Mouse (Mus musculus) forebrain, embryonic 12.5 days (tissue): ENCODE measurements around the gene Ankrd44. TPM values are rescaled to one million over a fixed set of nuclear protein-coding genes. Genes with fewer than 3 reads are reported as not detected.

Source experiments
- ATAC-seq: fragments of 200-750 bp; cut with Nextera tagmentation; 2 replicates; pipeline ENCODE4 v1.8.0; 2017; ENCODE audit warnings: moderate TSS enrichment; ENCODE audit not compliant: low FRiP score
- H3K27ac ChIP-seq: fragments of 300-500 bp; sonication (generic); 2 replicates; pipeline ENCODE4 v1.5.1; 2016; ENCODE audit warnings: mild to moderate bottlenecking
- H3K27me3 ChIP-seq: fragments of 300-500 bp; sonication (generic); 2 replicates; pipeline ENCODE4 v1.6.1; 2016; ENCODE audit warnings: mild to moderate bottlenecking
- H3K36me3 ChIP-seq: fragments of 300-500 bp; sonication (generic); replicated peaks from 2 replicates; pipeline ENCODE4 v1.6.1; 2016; ENCODE audit warnings: mild to moderate bottlenecking
- H3K4me1 ChIP-seq: fragments of 300-500 bp; sonication (generic); 2 replicates; pipeline ENCODE4 v1.6.1; 2016
- H3K4me2 ChIP-seq: fragments of 300-500 bp; sonication (generic); 2 replicates; pipeline ENCODE4 v1.6.1; 2016; ENCODE audit warnings: mild to moderate bottlenecking, moderate library complexity
- H3K4me3 ChIP-seq: fragments of 300-500 bp; sonication (generic); replicated peaks from 2 replicates; pipeline ENCODE4 v1.5.1; 2016; ENCODE audit warnings: mild to moderate bottlenecking
- H3K9ac ChIP-seq: fragments of 300-500 bp; sonication (generic); 2 replicates; pipeline ENCODE4 v1.6.1; 2016; ENCODE audit warnings: mild to moderate bottlenecking
- H3K9me3 ChIP-seq: fragments of 300-500 bp; sonication (generic); 2 replicates; pipeline ENCODE4 v1.6.1; 2016
- WGBS: fragments of 180-500 bp; shearing (Covaris S2); methylation state at CpG from one replicate; pipeline ENCODE4 v1.1.7; 2016; 5-methylcytosine and 5-hydroxymethylcytosine counted together
- polyA plus RNA-seq: library from polyadenylated mRNA; unstranded; fragments of >200 nt; fragmentation: Nextera tagmentation; extraction: Ambion mirVana; gene quantifications from 2 replicates; pipeline ENCODE4 v1.2.1, GENCODE M21; 2016

The Ankrd44 gene
- polyA plus RNA-seq, 1 experiment from 2014 or later: 21.6 TPM

- WGBS: 50% methylated on average over 11 of the region's 11 CpGs
- Histone ChIP-seq H3K4me2 (no peak overlapping the region), H3K27ac (no peak overlapping the region), H3K9ac (no peak overlapping the region), H3K4me1 (peaks cover 15% of the 10 kb centered on the region), H3K27me3 (peaks cover 3% of the 10 kb centered on the region; the same call in 1 of the 2 replicates), H3K36me3 (no peaks in the 10 kb centered on the region), H3K9me3 (no peaks in the 10 kb centered on the region), H3K4me3 (no peak overlapping the region)
- peak; percentile 71; the same call in 1 of the 2 replicates for ATAC-seq
Observed at GRCm38 (mm10) chr1:54853311-54854000, 72.7 kb downstream of the Ankrd44 start.

GRCm38 (mm10) chr1:54851610-54852009 lies 74.6 kb downstream of the Ankrd44 start:
- Histone ChIP-seq H3K27me3 (peaks cover 3% of the 10 kb centered on the region; the same call in 1 of the 2 replicates), H3K4me2 (no peak overlapping the region), H3K9me3 (no peaks in the 10 kb centered on the region), H3K9ac (no peak overlapping the region), H3K4me1 (peaks cover 15% of the 10 kb centered on the region), H3K36me3 (no peaks in the 10 kb centered on the region), H3K4me3 (no peak overlapping the region), H3K27ac (no peak overlapping the region)
- 80% methylated on average over 9 of the region's 9 CpGs for WGBS
- ATAC-seq: no peak

GRCm38 (mm10) chr1:54850077-54850476 lies 76.1 kb downstream of the Ankrd44 start:
- Histone ChIP-seq H3K4me3 (no peak overlapping the region), H3K36me3 (no peaks in the 10 kb centered on the region), H3K27me3 (peaks cover under 1% of the 10 kb centered on the region; the same call in 1 of the 2 replicates), H3K4me1 (peaks cover 15% of the 10 kb centered on the region), H3K9me3 (no peaks in the 10 kb centered on the region), H3K4me2 (no peak overlapping the region), H3K27ac (no peak overlapping the region), H3K9ac (no peak overlapping the region)
- 61% methylated on average over 8 of the region's 8 CpGs for WGBS
- no peak for ATAC-seq

- no peak for ATAC-seq
- no peaks in the 10 kb centered on the region for H3K9me3 ChIP-seq
- no peak overlapping the region for H3K27ac ChIP-seq
- no peak overlapping the region for H3K9ac ChIP-seq
- no peaks in the 10 kb centered on the region for H3K27me3 ChIP-seq
- WGBS: 95% methylated on average over 1 of the region's 1 CpGs
- no peak overlapping the region for H3K4me3 ChIP-seq
- peaks cover 5% of the 10 kb centered on the region; the same call in 1 of the 2 replicates for H3K4me1 ChIP-seq
- no peaks in the 10 kb centered on the region for H3K36me3 ChIP-seq
- H3K4me2 ChIP-seq: no peak overlapping the region
Observed at GRCm38 (mm10) chr1:54847238-54847637, 78.9 kb downstream of the Ankrd44 start.

GRCm38 (mm10) chr1:54846346-54847000 lies 79.7 kb downstream of the Ankrd44 start:
- 85% methylated on average over 5 of the region's 5 CpGs for WGBS
- no peaks in the 10 kb centered on the region for H3K36me3 ChIP-seq
- no peak overlapping the region for H3K9ac ChIP-seq
- no peaks in the 10 kb centered on the region for H3K27me3 ChIP-seq
- no peaks in the 10 kb centered on the region for H3K9me3 ChIP-seq
- H3K4me3 ChIP-seq: no peak overlapping the region
- H3K27ac ChIP-seq: no peak overlapping the region
- no peak overlapping the region for H3K4me2 ChIP-seq
- no peak for ATAC-seq
- H3K4me1 ChIP-seq: peaks cover 5% of the 10 kb centered on the region; the same call in 1 of the 2 replicates

- Histone ChIP-seq H3K27me3 (no peaks in the 10 kb centered on the region), H3K9me3 (no peaks in the 10 kb centered on the region), H3K4me1 (no peaks in the 10 kb centered on the region), H3K36me3 (no peaks in the 10 kb centered on the region), H3K4me2 (no peak overlapping the region), H3K27ac (no peak overlapping the region), H3K9ac (no peak overlapping the region), H3K4me3 (no peak overlapping the region)
- 74% methylated on average over 1 of the region's 1 CpGs for WGBS
- no peak for ATAC-seq
Observed at GRCm38 (mm10) chr1:54844361-54844760, 81.8 kb downstream of the Ankrd44 start.

- 85% methylated on average over 7 of the region's 7 CpGs for WGBS
- H3K4me1 ChIP-seq: no peaks in the 10 kb centered on the region
- H3K9ac ChIP-seq: no peak overlapping the region
- no peak overlapping the region for H3K4me2 ChIP-seq
- H3K27me3 ChIP-seq: no peaks in the 10 kb centered on the region
- no peak overlapping the region for H3K4me3 ChIP-seq
- H3K9me3 ChIP-seq: no peaks in the 10 kb centered on the region
- no peaks in the 10 kb centered on the region for H3K36me3 ChIP-seq
- no peak for ATAC-seq
- no peak overlapping the region for H3K27ac ChIP-seq
Observed at GRCm38 (mm10) chr1:54842765-54843461, 83.3 kb downstream of the Ankrd44 start.

GRCm38 (mm10) chr1:54841788-54842187 lies 84.4 kb downstream of the Ankrd44 start:
- H3K9me3 ChIP-seq: no peaks in the 10 kb centered on the region
- no peak overlapping the region for H3K9ac ChIP-seq
- H3K36me3 ChIP-seq: no peaks in the 10 kb centered on the region
- no peak overlapping the region for H3K4me3 ChIP-seq
- no peaks in the 10 kb centered on the region for H3K27me3 ChIP-seq
- ATAC-seq: no peak
- H3K4me2 ChIP-seq: no peak overlapping the region
- no peaks in the 10 kb centered on the region for H3K4me1 ChIP-seq
- H3K27ac ChIP-seq: no peak overlapping the region
- 54% methylated on average over 5 of the region's 5 CpGs for WGBS

- Histone ChIP-seq H3K9ac (no peak overlapping the region), H3K4me2 (no peak overlapping the region), H3K4me1 (no peaks in the 10 kb centered on the region), H3K9me3 (no peaks in the 10 kb centered on the region), H3K36me3 (no peaks in the 10 kb centered on the region), H3K27ac (no peak overlapping the region), H3K4me3 (no peak overlapping the region), H3K27me3 (no peaks in the 10 kb centered on the region)
- 92% methylated on average over 2 of the region's 2 CpGs for WGBS
- ATAC-seq: no peak
Observed at GRCm38 (mm10) chr1:54840040-54840439, 86.1 kb downstream of the Ankrd44 start.

GRCm38 (mm10) chr1:54838486-54838805 lies 87.7 kb downstream of the Ankrd44 start:
- no peaks in the 10 kb centered on the region for H3K9me3 ChIP-seq
- ATAC-seq: no peak
- no peak overlapping the region for H3K4me2 ChIP-seq
- no peak overlapping the region for H3K4me3 ChIP-seq
- no peaks in the 10 kb centered on the region for H3K36me3 ChIP-seq
- no peaks in the 10 kb centered on the region for H3K27me3 ChIP-seq
- H3K4me1 ChIP-seq: no peaks in the 10 kb centered on the region; the same call in 1 of the 2 replicates
- H3K27ac ChIP-seq: no peak overlapping the region
- 88% methylated on average over 6 of the region's 6 CpGs for WGBS
- H3K9ac ChIP-seq: no peak overlapping the region

- Histone ChIP-seq H3K4me1 (no peaks in the 10 kb centered on the region; the same call in 1 of the 2 replicates), H3K27me3 (no peaks in the 10 kb centered on the region), H3K27ac (no peak overlapping the region), H3K36me3 (no peaks in the 10 kb centered on the region), H3K4me2 (no peak overlapping the region), H3K9me3 (no peaks in the 10 kb centered on the region), H3K4me3 (no peak overlapping the region), H3K9ac (no peak overlapping the region)
- WGBS: 84% methylated on average over 17 of the region's 17 CpGs
- ATAC-seq: no peak
Observed at GRCm38 (mm10) chr1:54837721-54838485, 88.3 kb downstream of the Ankrd44 start.

GRCm38 (mm10) chr1:54835661-54836205 lies 90.5 kb downstream of the Ankrd44 start:
- Histone ChIP-seq H3K27ac (no peak overlapping the region), H3K4me3 (no peak overlapping the region), H3K9ac (no peak overlapping the region), H3K36me3 (no peaks in the 10 kb centered on the region), H3K4me1 (no peaks in the 10 kb centered on the region; the same call in 1 of the 2 replicates), H3K27me3 (no peaks in the 10 kb centered on the region), H3K9me3 (no peaks in the 10 kb centered on the region), H3K4me2 (no peak overlapping the region)
- no peak for ATAC-seq
- 93% methylated on average over 6 of the region's 6 CpGs for WGBS
